Mouse (Mus musculus) liver, embryonic 16.5 days (tissue): Measurements from ENCODE around the gene Fam81a. TPM values are rescaled to one million over a fixed set of nuclear protein-coding genes. Genes with fewer than 3 reads are reported as not detected.

Source experiments
- ATAC-seq: fragments of 200-750 bp; cut with Nextera tagmentation; 2 replicates; pipeline ENCODE4 v1.8.0; 2017; ENCODE audit warnings: low read depth, mild to moderate bottlenecking, moderate number of reproducible peaks, moderate library complexity
- H3K27ac ChIP-seq: fragments of 300-500 bp; sonication (generic); 2 replicates; pipeline ENCODE4 v1.5.1; 2014; ENCODE audit warnings: mild to moderate bottlenecking, low read length
- H3K27me3 ChIP-seq: fragments of 300-500 bp; sonication (generic); 2 replicates; pipeline ENCODE4 v1.6.1; 2014; ENCODE audit warnings: low read depth, low read length, mixed read lengths; ENCODE audit not compliant: control insufficient read depth, insufficient read depth
- H3K36me3 ChIP-seq: fragments of 300-500 bp; sonication (generic); 2 replicates; pipeline ENCODE4 v1.6.1; 2014; ENCODE audit warnings: mild to moderate bottlenecking; ENCODE audit not compliant: control insufficient read depth, insufficient read depth
- H3K4me1 ChIP-seq: fragments of 300-500 bp; sonication (generic); 2 replicates; pipeline ENCODE4 v1.6.1; 2014; ENCODE audit warnings: low read depth, low read length, mixed read lengths; ENCODE audit not compliant: control insufficient read depth
- H3K4me2 ChIP-seq: fragments of 300-500 bp; sonication (generic); 2 replicates; pipeline ENCODE4 v1.6.1; 2014; ENCODE audit warnings: low read depth, low read length, mixed read lengths
- H3K4me3 ChIP-seq: fragments of 300-500 bp; sonication (generic); 2 replicates; pipeline ENCODE4 v1.5.1; 2014; ENCODE audit warnings: low read depth, mild to moderate bottlenecking, low read length
- H3K9ac ChIP-seq: fragments of 300-500 bp; sonication (generic); 2 replicates; pipeline ENCODE4 v1.6.1; 2014; ENCODE audit warnings: low read depth, low read length
- H3K9me3 ChIP-seq: fragments of 300-500 bp; sonication (generic); replicated peaks from 2 replicates; pipeline ENCODE4 v1.6.1; 2016; ENCODE audit warnings: low read length; ENCODE audit not compliant: control insufficient read depth
- WGBS: fragments of 180-500 bp; shearing (Covaris S2); extraction: QIAGEN DNeasy Blood & Tissue Kit; methylation state at CpG from one replicate; pipeline ENCODE4 v1.1.7; 2014; ENCODE audit not compliant: insufficient replicate concordance; 5-methylcytosine and 5-hydroxymethylcytosine counted together
- polyA plus RNA-seq: library from polyadenylated mRNA; unstranded; fragments of >200 nt; fragmentation: Nextera tagmentation; extraction: Ambion mirVana; gene quantifications from 2 replicates; pipeline ENCODE4 v1.2.1, GENCODE M21; 2015

Gene Fam81a
- polyA plus RNA-seq, 1 experiment from 2014 or later: 0.54 TPM

DNA sequence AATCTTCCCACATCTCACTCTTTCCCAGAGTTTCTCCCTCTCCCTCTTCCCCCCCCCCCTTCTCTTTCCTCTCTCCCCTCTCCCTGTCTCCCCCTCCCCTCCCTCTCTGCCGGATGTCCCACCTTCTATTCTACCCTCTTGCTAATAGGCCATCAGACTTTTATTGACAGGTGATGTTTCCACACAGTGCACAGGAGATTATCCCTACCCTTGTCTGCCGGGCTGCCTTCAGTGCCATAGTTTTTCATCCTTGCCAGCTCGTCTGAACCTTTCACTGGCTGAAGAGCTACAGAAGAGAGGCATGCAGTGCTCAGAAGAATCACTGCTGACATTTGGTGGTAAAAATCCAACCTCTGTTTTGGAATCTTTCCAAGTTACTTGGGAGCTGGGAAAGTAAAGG lies 88.9 kb downstream of the Fam81a start:
- H3K9me3 ChIP-seq: no peaks in the 10 kb centered on the region
- 38% methylated on average over 3 of the region's 3 CpGs for WGBS
- no peak for ATAC-seq
- no peak overlapping the region for H3K9ac ChIP-seq
- H3K4me3 ChIP-seq: no peak overlapping the region
- no peaks in the 10 kb centered on the region for H3K36me3 ChIP-seq
- no peak overlapping the region for H3K4me2 ChIP-seq
- no peaks in the 10 kb centered on the region for H3K4me1 ChIP-seq
- H3K27ac ChIP-seq: no peak overlapping the region
- H3K27me3 ChIP-seq: no peaks in the 10 kb centered on the region

- Histone ChIP-seq H3K27ac (no peak overlapping the region), H3K4me1 (no peaks in the 10 kb centered on the region), H3K27me3 (no peaks in the 10 kb centered on the region; the same call in 1 of the 2 replicates), H3K36me3 (no peaks in the 10 kb centered on the region), H3K4me2 (no peak overlapping the region), H3K9ac (no peak overlapping the region), H3K9me3 (no peaks in the 10 kb centered on the region), H3K4me3 (no peak overlapping the region)
- ATAC-seq: no peak
- 60% methylated on average over 3 of the region's 3 CpGs for WGBS
These were observed 89.6 kb downstream of the Fam81a start for GRCm38 (mm10) chr9:70052730-70053129.

GRCm38 (mm10) chr9:70049839-70050238 lies 92.5 kb downstream of the Fam81a start:
- Histone ChIP-seq H3K9me3 (no peaks in the 10 kb centered on the region), H3K4me3 (no peak overlapping the region), H3K27me3 (no peaks in the 10 kb centered on the region; the same call in 1 of the 2 replicates), H3K4me1 (peaks cover 17% of the 10 kb centered on the region), H3K36me3 (no peaks in the 10 kb centered on the region), H3K9ac (no peak overlapping the region), H3K4me2 (no peak overlapping the region), H3K27ac (no peak overlapping the region)
- 18% methylated on average over 8 of the region's 8 CpGs for WGBS
- no peak for ATAC-seq

GRCm38 (mm10) chr9:70049416-70049783 lies 93.0 kb downstream of the Fam81a start:
- peaks cover 17% of the 10 kb centered on the region for H3K4me1 ChIP-seq
- no peak overlapping the region for H3K4me3 ChIP-seq
- no peak for ATAC-seq
- no peaks in the 10 kb centered on the region; the same call in 1 of the 2 replicates for H3K27me3 ChIP-seq
- no peak overlapping the region for H3K9ac ChIP-seq
- no peaks in the 10 kb centered on the region for H3K9me3 ChIP-seq
- 39% methylated on average over 3 of the region's 3 CpGs for WGBS
- no peak overlapping the region for H3K4me2 ChIP-seq
- H3K36me3 ChIP-seq: no peaks in the 10 kb centered on the region
- no peak overlapping the region for H3K27ac ChIP-seq

- Histone ChIP-seq H3K36me3 (no peaks in the 10 kb centered on the region), H3K9me3 (no peaks in the 10 kb centered on the region), H3K4me1 (peaks cover 22% of the 10 kb centered on the region), H3K9ac (no peak overlapping the region), H3K27me3 (no peaks in the 10 kb centered on the region; the same call in 1 of the 2 replicates), H3K27ac (no peak overlapping the region), H3K4me2 (no peak overlapping the region), H3K4me3 (no peak overlapping the region)
- WGBS: 42% methylated on average over 6 of the region's 6 CpGs
- no peak for ATAC-seq
These were observed 93.5 kb downstream of the Fam81a start for GRCm38 (mm10) chr9:70048751-70049415.

GRCm38 (mm10) chr9:70048280-70048679 lies 94.1 kb downstream of the Fam81a start:
- peaks cover 22% of the 10 kb centered on the region for H3K4me1 ChIP-seq
- no peaks in the 10 kb centered on the region for H3K9me3 ChIP-seq
- no peak overlapping the region for H3K4me3 ChIP-seq
- no peak overlapping the region for H3K9ac ChIP-seq
- ATAC-seq: no peak
- H3K27me3 ChIP-seq: no peaks in the 10 kb centered on the region; the same call in 1 of the 2 replicates
- WGBS: 52% methylated on average over 5 of the region's 5 CpGs
- H3K4me2 ChIP-seq: no peak overlapping the region
- no peak overlapping the region for H3K27ac ChIP-seq
- no peaks in the 10 kb centered on the region for H3K36me3 ChIP-seq

GRCm38 (mm10) chr9:70047839-70048238 lies 94.5 kb downstream of the Fam81a start:
- Histone ChIP-seq H3K27ac (no peak overlapping the region), H3K4me3 (no peak overlapping the region), H3K27me3 (no peaks in the 10 kb centered on the region; the same call in 1 of the 2 replicates), H3K4me1 (peaks cover 26% of the 10 kb centered on the region), H3K9me3 (no peaks in the 10 kb centered on the region), H3K36me3 (no peaks in the 10 kb centered on the region), H3K4me2 (no peak overlapping the region), H3K9ac (no peak overlapping the region)
- WGBS: 63% methylated on average over 3 of the region's 3 CpGs
- ATAC-seq: no peak

GRCm38 (mm10) chr9:70046255-70046654 lies 96.1 kb downstream of the Fam81a start:
- 22% methylated on average over 6 of the region's 6 CpGs for WGBS
- H3K27ac ChIP-seq: no peak overlapping the region
- no peak overlapping the region for H3K4me3 ChIP-seq
- H3K27me3 ChIP-seq: no peaks in the 10 kb centered on the region; the same call in 1 of the 2 replicates
- no peaks in the 10 kb centered on the region for H3K36me3 ChIP-seq
- no peak overlapping the region for H3K9ac ChIP-seq
- no peaks in the 10 kb centered on the region for H3K9me3 ChIP-seq
- H3K4me2 ChIP-seq: no peak overlapping the region; the same call in 1 of the 2 replicates
- peaks cover 26% of the 10 kb centered on the region for H3K4me1 ChIP-seq
- ATAC-seq: peak; percentile 77

GRCm38 (mm10) chr9:70044865-70045264 lies 97.5 kb downstream of the Fam81a start:
- no peaks in the 10 kb centered on the region for H3K36me3 ChIP-seq
- 34% methylated on average over 2 of the region's 2 CpGs for WGBS
- peak overlapping the region; percentile 56; the same call in 1 of the 2 replicates for H3K27ac ChIP-seq
- H3K27me3 ChIP-seq: no peaks in the 10 kb centered on the region; the same call in 1 of the 2 replicates
- H3K4me2 ChIP-seq: no peak overlapping the region; the same call in 1 of the 2 replicates
- ATAC-seq: peak; percentile 72
- H3K4me1 ChIP-seq: peaks cover 26% of the 10 kb centered on the region
- no peak overlapping the region for H3K4me3 ChIP-seq
- H3K9me3 ChIP-seq: no peaks in the 10 kb centered on the region
- no peak overlapping the region for H3K9ac ChIP-seq
